Mouse (Mus musculus) monocyte, adult 59 days (primary cell): ENCODE measurements around the gene 3110070M22Rik. TPM values are rescaled to one million over a fixed set of nuclear protein-coding genes. Genes with fewer than 3 reads are reported as not detected.

ENCODE experiments used
- total RNA-seq, 2 experiments: library from RNA; stranded (reverse); gene quantifications; one replicate each; pipeline ENCODE4 v1.2.4; 2023

3110070M22Rik gene
- total RNA-seq: not detected

DNA sequence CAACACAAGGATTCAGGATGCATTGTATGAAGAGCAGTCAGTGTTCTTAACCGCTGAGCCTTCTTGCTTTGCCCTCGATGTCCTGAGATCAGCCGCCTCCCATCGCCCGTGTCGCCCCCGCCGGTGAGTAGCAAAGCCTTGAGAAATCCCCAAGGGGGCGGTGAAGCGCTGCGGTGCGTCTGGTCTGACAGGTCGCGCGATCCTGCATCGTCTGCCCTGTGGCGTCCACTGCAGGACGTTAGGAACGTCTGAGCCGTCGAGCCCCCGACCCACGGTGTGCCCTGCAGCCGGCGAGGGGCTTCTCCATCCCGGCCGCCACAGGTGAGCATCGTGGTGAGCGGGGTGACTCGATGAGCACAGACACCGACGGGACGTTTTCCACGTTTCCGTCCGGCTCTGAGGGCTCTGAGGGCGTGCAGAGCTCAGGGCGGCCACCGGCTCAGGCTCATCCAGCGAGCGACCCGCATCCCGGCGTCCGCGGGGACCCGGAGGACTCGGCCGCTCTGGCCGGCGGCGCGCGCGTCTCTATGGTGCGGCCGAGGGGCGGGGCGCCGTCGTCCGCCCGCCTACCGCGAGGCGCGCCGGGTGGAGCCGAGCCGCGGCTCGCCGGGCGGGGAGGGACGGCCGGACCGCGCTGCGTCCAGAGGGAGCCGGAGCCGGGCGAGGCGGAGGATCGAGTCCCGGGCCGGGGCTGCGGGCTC, at the start of gene 3110070M22Rik, which contains the start of gene Tmem267:
Gene 3110070M22Rik (minus strand): TSS at position 504 of the 701 bp plus-strand sequence.
Gene Tmem267 (plus strand): TSS at position 160 of the 701 bp plus-strand sequence.

DNA sequence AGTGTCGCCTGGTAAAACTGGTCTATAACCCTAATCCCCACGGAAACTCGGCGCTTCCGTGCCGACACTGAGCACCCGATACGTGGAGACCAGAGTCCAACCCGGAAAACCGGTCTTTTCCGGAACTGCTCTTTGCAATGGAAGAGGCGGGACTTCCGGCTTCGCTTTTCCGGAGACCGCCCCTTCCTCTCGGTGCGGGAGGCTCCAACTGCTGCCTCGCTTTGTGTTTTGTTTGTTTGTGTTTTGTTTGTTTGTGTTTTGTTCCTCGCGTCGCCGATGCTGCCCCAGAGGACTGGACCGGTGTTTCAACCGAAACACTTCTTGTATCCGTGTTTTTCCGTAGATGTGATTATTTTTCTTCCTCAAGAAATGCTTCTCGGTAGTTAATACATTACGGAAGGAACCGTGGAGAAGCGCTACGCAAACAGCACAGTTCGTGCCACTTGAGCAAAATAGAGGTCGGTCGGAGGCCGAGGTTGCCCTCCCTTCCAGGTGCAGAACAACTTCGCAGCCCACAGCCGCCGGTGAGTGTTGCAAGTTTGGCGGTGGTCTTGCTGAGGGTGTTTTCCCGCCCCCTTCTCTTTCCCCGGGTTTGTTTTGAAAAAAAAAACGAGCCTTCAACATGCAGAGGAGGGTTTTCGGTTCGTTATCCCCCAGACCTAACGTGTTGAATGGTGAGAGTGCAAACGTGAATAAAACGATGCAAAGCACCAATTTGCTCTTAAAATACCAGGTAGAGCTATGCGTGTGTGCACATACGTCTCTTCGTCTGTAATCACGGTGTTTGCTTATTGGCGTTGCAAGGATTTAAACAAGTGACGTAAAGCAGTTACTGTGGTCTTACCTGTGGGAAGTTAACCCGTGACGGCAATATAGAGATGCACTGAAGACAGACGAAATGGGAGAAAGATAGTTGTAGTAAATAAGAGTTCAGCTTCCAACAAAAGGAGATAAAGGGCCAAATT, 25.3 kb downstream of the 3110070M22Rik start, which contains the start of gene 4833420G17Rik:
Gene 4833420G17Rik (plus strand): TSS at position 173 of the 965 bp plus-strand sequence.

Other genes starting within 250 kb of the 3110070M22Rik start
- gene Paip1, start 59.8 kb downstream of the 3110070M22Rik start, total RNA-seq: 10 to 100 TPM; 59.0 to 59.7 TPM
- gene 4833420G17Rik, start 25.6 kb downstream of the 3110070M22Rik start, total RNA-seq: 10 to 100 TPM; 43.7 to 44.4 TPM
- gene Tmem267, start 344 bp downstream of the 3110070M22Rik start, total RNA-seq: 1 to 10 TPM; 2.5 to 2.9 TPM
- not detected for gene Ccl28, start 135.4 kb upstream of the 3110070M22Rik start, total RNA-seq
- 10 to 100 TPM; 46.2 to 52.9 TPM for gene Hmgcs1, start 202.0 kb upstream of the 3110070M22Rik start, total RNA-seq